Mouse (Mus musculus) spleen, adult 18-20 months (tissue): Measurements from ENCODE around the gene Tmem248.
A peak's percentile ranks its signal among the peaks of the same experiment; 100 is the strongest.

Experiments used
- DNase-seq, 2 experiments: peaks; one replicate each; pipeline ENCODE4 v3.0.0; 2022; ENCODE audit warnings: mixed read lengths in 2 of 2

The Tmem248 gene

GRCm38 (mm10) chr5:130264433-130265005, 47.6 kb downstream of the Tmem248 start:
- DNase-seq: no peak

- peak in 1 of 2 experiments; percentile 40 for DNase-seq
Measured at GRCm38 (mm10) chr5:130266651-130267050, 49.8 kb downstream of the Tmem248 start.

GRCm38 (mm10) chr5:130267316-130267715, 50.4 kb downstream of the Tmem248 start:
- peak in 1 of 2 experiments; percentile 24 for DNase-seq

- no peak for DNase-seq
Measured at GRCm38 (mm10) chr5:130268976-130269375, 52.1 kb downstream of the Tmem248 start.

- DNase-seq: no peak
Measured at GRCm38 (mm10) chr5:130272344-130272743, 55.5 kb downstream of the Tmem248 start.

GRCm38 (mm10) chr5:130273046-130273445, 56.2 kb downstream of the Tmem248 start:
- no peak for DNase-seq

GRCm38 (mm10) chr5:130275509-130275908, 58.6 kb downstream of the Tmem248 start:
- DNase-seq: no peak

- DNase-seq: no peak
Measured at GRCm38 (mm10) chr5:130278011-130278472, 61.2 kb downstream of the Tmem248 start.

GRCm38 (mm10) chr5:130283079-130283732, 66.3 kb downstream of the Tmem248 start:
- no peak for DNase-seq

GRCm38 (mm10) chr5:130288106-130288505, 71.2 kb downstream of the Tmem248 start:
- no peak for DNase-seq

GRCm38 (mm10) chr5:130290242-130290641, 73.4 kb downstream of the Tmem248 start:
- no peak for DNase-seq

- no peak for DNase-seq
Measured at GRCm38 (mm10) chr5:130290775-130291174, 73.9 kb downstream of the Tmem248 start.

- DNase-seq: no peak
Measured at GRCm38 (mm10) chr5:130292976-130293375, 76.1 kb downstream of the Tmem248 start.
